Mouse (Mus musculus) cerebellum, adult 2 months (tissue): ENCODE results near the gene Ros1. TPM values are rescaled to one million over a fixed set of nuclear protein-coding genes. Genes with fewer than 3 reads are reported as not detected.

Experiments
- DNase-seq, 2 experiments: peaks; one replicate each; pipeline ENCODE4 v3.0.0; 2021
- H3K27ac ChIP-seq: fragments of 200-500 bp; 2 replicates; pipeline ENCODE4 v1.5.1; 2012; ENCODE audit warnings: low read length, control low read depth, inconsistent platforms; ENCODE audit not compliant: insufficient read depth
- H3K27me3 ChIP-seq: fragments of 200-500 bp; 2 replicates; pipeline ENCODE4 v1.6.1; 2012; ENCODE audit warnings: inconsistent platforms, mild to moderate bottlenecking, low read length, moderate library complexity; ENCODE audit not compliant: control insufficient read depth, insufficient read depth
- H3K4me1 ChIP-seq: fragments of 200-500 bp; 2 replicates; pipeline ENCODE4 v1.6.1; 2011; ENCODE audit warnings: low read length; ENCODE audit not compliant: control insufficient read depth, insufficient read depth
- H3K4me3 ChIP-seq: fragments of 200-500 bp; replicated peaks from 2 replicates; pipeline ENCODE3; 2011; ENCODE audit warnings: mild to moderate bottlenecking, low read depth, low read length, control low read depth; ENCODE audit not compliant: insufficient read depth
- CTCF ChIP-seq: fragments of 200-500 bp; IDR thresholded peaks from 2 replicates; pipeline ENCODE4 v1.5.1; 2011; ENCODE audit warnings: low read depth, mild to moderate bottlenecking, control low read depth, low read length, moderate library complexity, borderline replicate concordance; ENCODE audit not compliant: insufficient read depth
- POLR2A ChIP-seq: fragments of 200-500 bp; IDR thresholded peaks from 2 replicates; pipeline ENCODE4 v1.6.1; 2011; ENCODE audit warnings: low read length, control low read depth, borderline replicate concordance; ENCODE audit not compliant: insufficient read depth
- WGBS: fragments of 180-500 bp; shearing (Covaris S2); methylation state at CpG from one replicate; pipeline ENCODE4 v1.1.7; 2018; 5-methylcytosine and 5-hydroxymethylcytosine counted together
- polyA plus RNA-seq: library from polyadenylated mRNA; depleted of rRNA; stranded (reverse); fragments of >200 nt; gene quantifications from 2 replicates; pipeline ENCODE4 v1.2.3, GENCODE M21; 2012

Ros1 gene
- polyA plus RNA-seq, 1 experiment = not detected

GRCm38 (mm10) chr10:52130762-52131161, 64.3 kb downstream of the Ros1 start:
- no peaks in the 10 kb centered on the region for H3K4me1 ChIP-seq
- H3K27ac ChIP-seq = no peak overlapping the region
- no peaks in the 10 kb centered on the region for H3K27me3 ChIP-seq
- TF ChIP-seq POLR2A (no peak), CTCF (no peak)
- DNase-seq = no peak
- no peak overlapping the region for H3K4me3 ChIP-seq
- WGBS = 53% methylated on average over 2 of the region's 2 CpGs

DNA sequence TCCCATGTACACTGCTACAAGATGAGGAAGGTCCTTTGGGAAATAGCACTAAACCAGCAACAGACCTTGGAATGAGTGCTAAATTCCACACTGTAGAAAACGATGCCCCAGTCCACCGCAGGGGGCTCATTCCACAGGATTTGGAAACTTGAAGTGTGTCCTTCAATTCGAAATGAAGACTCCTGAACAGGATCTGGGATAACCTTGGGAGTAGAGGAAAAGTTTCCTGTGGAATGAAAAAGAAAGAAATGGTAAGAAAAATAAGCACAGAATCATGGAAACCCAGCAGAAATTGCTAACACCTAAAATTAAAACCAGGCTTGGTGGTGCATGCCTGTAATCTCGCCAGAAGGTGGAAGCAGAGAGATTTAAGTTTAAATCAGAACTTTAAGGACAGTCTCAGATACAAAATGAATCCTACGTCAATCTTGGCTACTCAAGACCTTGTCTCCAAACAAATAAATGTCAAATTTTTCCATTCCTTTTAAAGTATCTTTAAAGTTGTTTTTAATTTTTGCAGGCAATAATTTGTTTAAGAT, 66.1 kb downstream of the Ros1 start:
- DNase-seq = no peak
- no peak overlapping the region for H3K27ac ChIP-seq
- no peaks in the 10 kb centered on the region for H3K27me3 ChIP-seq
- H3K4me1 ChIP-seq = no peaks in the 10 kb centered on the region
- TF ChIP-seq CTCF (no peak), POLR2A (no peak)
- WGBS = 52% methylated on average over 5 of the region's 5 CpGs
- H3K4me3 ChIP-seq = no peak overlapping the region

- DNase-seq = peak in 1 of 2 experiments; percentile 14
- Histone ChIP-seq H3K4me3 (no peak overlapping the region), H3K27me3 (no peaks in the 10 kb centered on the region), H3K27ac (no peak overlapping the region), H3K4me1 (no peaks in the 10 kb centered on the region)
- 42% methylated on average over 4 of the region's 4 CpGs for WGBS
- no peak for TF ChIP-seq POLR2A
- peak; percentile 57; the same call in 1 of the 2 replicates for TF ChIP-seq CTCF
These were observed 88.8 kb downstream of the Ros1 start for GRCm38 (mm10) chr10:52106164-52106757.

DNA sequence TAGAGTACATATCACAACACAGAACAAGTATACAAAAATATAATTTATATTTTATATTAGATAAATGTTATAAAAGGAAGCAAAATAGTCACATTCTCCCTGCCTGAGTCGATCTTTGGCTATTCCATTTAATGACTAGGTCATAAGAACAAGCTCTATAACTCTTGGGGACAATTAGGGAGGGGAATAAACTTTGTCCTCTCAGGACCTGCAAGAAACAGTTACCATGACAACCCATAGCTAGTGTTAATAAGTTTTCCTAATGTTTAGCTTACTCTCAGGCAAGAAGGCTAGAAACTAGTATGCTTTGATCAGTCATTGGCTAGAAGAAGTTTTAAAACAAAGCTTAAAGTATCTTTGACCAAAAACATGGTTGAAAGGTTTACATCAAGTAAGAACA, 93.8 kb downstream of the Ros1 start:
- no peak for DNase-seq
- TF ChIP-seq POLR2A (no peak), CTCF (no peak)
- Histone ChIP-seq H3K27ac (no peak overlapping the region), H3K4me1 (no peaks in the 10 kb centered on the region), H3K4me3 (no peak overlapping the region), H3K27me3 (no peaks in the 10 kb centered on the region)
- WGBS = 76% methylated on average over 1 of the region's 1 CpGs

- no peak for TF ChIP-seq CTCF
- no peak for TF ChIP-seq POLR2A
- H3K4me3 ChIP-seq = no peak overlapping the region
- H3K4me1 ChIP-seq = no peaks in the 10 kb centered on the region
- no peak overlapping the region for H3K27ac ChIP-seq
- H3K27me3 ChIP-seq = no peaks in the 10 kb centered on the region
- 19% methylated on average over 4 of the region's 4 CpGs for WGBS
- DNase-seq = no peak
These were observed 102.9 kb downstream of the Ros1 start for GRCm38 (mm10) chr10:52092181-52092580.

DNA sequence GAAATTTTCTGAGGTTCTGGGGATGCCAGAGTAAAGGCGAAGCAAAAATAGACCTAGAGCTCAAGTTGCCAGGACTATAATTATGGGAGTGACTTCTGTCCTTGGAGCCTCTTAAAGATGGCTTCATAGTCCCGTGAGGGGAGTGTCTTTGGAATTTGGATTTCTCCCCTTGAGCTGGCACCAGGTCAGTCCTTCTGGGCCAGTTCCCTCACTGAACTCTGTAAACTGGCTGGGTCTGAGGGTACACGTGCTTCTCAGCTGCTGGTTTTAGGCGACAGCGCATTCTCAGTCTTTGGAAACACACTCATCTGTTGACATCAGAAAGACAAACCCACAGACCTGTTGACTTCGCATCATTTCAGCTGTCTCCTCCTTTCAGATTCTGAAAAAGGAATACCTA, 108.4 kb downstream of the Ros1 start:
- 51% methylated on average over 6 of the region's 6 CpGs for WGBS
- Histone ChIP-seq H3K4me3 (no peak overlapping the region), H3K4me1 (no peaks in the 10 kb centered on the region), H3K27me3 (no peaks in the 10 kb centered on the region), H3K27ac (no peak overlapping the region)
- no peak for TF ChIP-seq CTCF
- no peak for TF ChIP-seq POLR2A
- no peak for DNase-seq

- H3K4me1 ChIP-seq = no peaks in the 10 kb centered on the region
- no peak overlapping the region for H3K27ac ChIP-seq
- no peak overlapping the region for H3K4me3 ChIP-seq
- DNase-seq = peak in 1 of 2 experiments; percentile 6
- H3K27me3 ChIP-seq = no peaks in the 10 kb centered on the region
- peak; percentile 34; the same call in 1 of the 2 replicates for TF ChIP-seq CTCF
- no peak for TF ChIP-seq POLR2A
These were observed 122.6 kb downstream of the Ros1 start for GRCm38 (mm10) chr10:52072482-52072881.

GRCm38 (mm10) chr10:52048287-52048686, 146.8 kb downstream of the Ros1 start:
- 77% methylated on average over 3 of the region's 3 CpGs for WGBS
- Histone ChIP-seq H3K27me3 (no peaks in the 10 kb centered on the region), H3K27ac (no peak overlapping the region), H3K4me1 (no peaks in the 10 kb centered on the region), H3K4me3 (no peak overlapping the region)
- DNase-seq = no peak
- no peak for TF ChIP-seq CTCF
- TF ChIP-seq POLR2A = no peak
